8 mouse cellular contexts compared by ENCODE assay signal in genomic region chr10:127183759-127184158, GRCm38 (mm10). TPM values are rescaled to one million over a fixed set of nuclear protein-coding genes. Genes with fewer than 3 reads are reported as not detected.
DNase-seq lines count a peak whose midpoint lies in the region; ATAC-seq lines count a peak whose summit lies in the region.

No protein-coding gene starts in this region.

- H3K9ac ChIP-seq in hindbrain, embryonic 11.5 days (ENCODE audit: low read depth, low read length): no peak overlapping the region
- H3K9ac ChIP-seq in intestine, embryonic 15.5 days: peak overlapping the region; percentile 17; the same call in 1 of the 2 replicates
- H3K9ac ChIP-seq in neural tube, embryonic 12.5 days: 0 out of 2 replicates have a peak overlapping the region, but pooled peaks have one; percentile 33

- no peak overlapping the region; the same call in 1 of the 2 replicates for H3K4me2 ChIP-seq in hindbrain, embryonic 11.5 days (replicated peaks; ENCODE audit: low read depth, low read length)
- H3K4me2 ChIP-seq in intestine, embryonic 15.5 days (replicated peaks): peak overlapping the region; percentile 51
- peak overlapping the region; percentile 32; the same call in 1 of the 2 replicates for H3K4me2 ChIP-seq in neural tube, embryonic 12.5 days (replicated peaks)

- peaks cover 33% of the 10 kb centered on the region for H3K36me3 ChIP-seq in hindbrain, embryonic 10.5 days
- 0 out of 2 replicates have a peak, but pooled peaks cover 2% of the 10 kb centered on the region for H3K36me3 ChIP-seq in hindbrain, embryonic 11.5 days (ENCODE audit: control insufficient read depth, insufficient read depth, low read length)
- H3K36me3 ChIP-seq in embryonic facial prominence, embryonic 10.5 days (replicated peaks): peaks cover 43% of the 10 kb centered on the region
- no peaks in the 10 kb centered on the region; the same call in 1 of the 2 replicates for H3K36me3 ChIP-seq in intestine, embryonic 15.5 days
- peaks cover 18% of the 10 kb centered on the region for H3K36me3 ChIP-seq in neural tube, embryonic 12.5 days

- peaks cover 75% of the 10 kb centered on the region for H3K27me3 ChIP-seq in hindbrain, embryonic 10.5 days (ENCODE audit: insufficient read depth, poor library complexity, severe bottlenecking)
- peaks cover 26% of the 10 kb centered on the region for H3K27me3 ChIP-seq in hindbrain, embryonic 11.5 days (ENCODE audit: control insufficient read depth, insufficient read depth, low read length)
- H3K27me3 ChIP-seq in embryonic facial prominence, embryonic 10.5 days (replicated peaks; ENCODE audit: low read depth, poor library complexity, severe bottlenecking): peaks cover 68% of the 10 kb centered on the region
- peaks cover 26% of the 10 kb centered on the region for H3K27me3 ChIP-seq in intestine, embryonic 15.5 days (replicated peaks)
- H3K27me3 ChIP-seq in neural tube, embryonic 12.5 days (replicated peaks): peaks cover 38% of the 10 kb centered on the region

- 0 out of 2 replicates have a peak overlapping the region, but pooled peaks have one; percentile 45 for H3K27ac ChIP-seq in hindbrain, embryonic 10.5 days
- H3K27ac ChIP-seq in hindbrain, embryonic 11.5 days (ENCODE audit: low read depth, low read length): no peak overlapping the region
- H3K27ac ChIP-seq in embryonic facial prominence, embryonic 10.5 days (replicated peaks): no peak overlapping the region
- H3K27ac ChIP-seq in intestine, embryonic 15.5 days: no peak overlapping the region
- no peak overlapping the region for H3K27ac ChIP-seq in neural tube, embryonic 12.5 days

- H3K4me1 ChIP-seq in hindbrain, embryonic 10.5 days (replicated peaks): peaks cover 66% of the 10 kb centered on the region
- peaks cover 5% of the 10 kb centered on the region for H3K4me1 ChIP-seq in hindbrain, embryonic 11.5 days (replicated peaks; ENCODE audit: control insufficient read depth, insufficient read depth, low read length)
- peaks cover 62% of the 10 kb centered on the region for H3K4me1 ChIP-seq in embryonic facial prominence, embryonic 10.5 days
- peaks cover 28% of the 10 kb centered on the region for H3K4me1 ChIP-seq in intestine, embryonic 15.5 days (replicated peaks)
- H3K4me1 ChIP-seq in neural tube, embryonic 12.5 days: peaks cover 40% of the 10 kb centered on the region

- 14% methylated on average over 20 of the region's 20 CpGs for WGBS in hindbrain, embryonic 10.5 days
- WGBS in hindbrain, embryonic 11.5 days: 22% methylated on average over 20 of the region's 20 CpGs
- 11% methylated on average over 20 of the region's 20 CpGs for WGBS in embryonic facial prominence, embryonic 10.5 days
- 14% methylated on average over 20 of the region's 20 CpGs for WGBS in intestine, embryonic 15.5 days
- 13% methylated on average over 20 of the region's 20 CpGs for WGBS in neural tube, embryonic 12.5 days

- peak overlapping the region; percentile 27 for H3K4me3 ChIP-seq in hindbrain, embryonic 10.5 days
- H3K4me3 ChIP-seq in hindbrain, embryonic 11.5 days (ENCODE audit: low read depth, low read length): no peak overlapping the region
- peak overlapping the region; percentile 43 for H3K4me3 ChIP-seq in embryonic facial prominence, embryonic 10.5 days
- 0 out of 2 replicates have a peak overlapping the region, but pooled peaks have one; percentile 15 for H3K4me3 ChIP-seq in intestine, embryonic 15.5 days (replicated peaks)
- no peak overlapping the region for H3K4me3 ChIP-seq in neural tube, embryonic 12.5 days

- DNase-seq in hindbrain, embryonic 10.5 days (ENCODE audit: low spot score): no peak
- no peak for DNase-seq in hindbrain, embryonic 11.5 days (ENCODE audit: low spot score)
- peak; percentile 57 for DNase-seq in embryonic facial prominence, embryonic 10.5 days (ENCODE audit: low spot score)
- DNase-seq in thymus, postnatal 4 days: no peak
- no peak for DNase-seq in right cerebral cortex, postnatal 25 days

- no peak for ATAC-seq in hindbrain, embryonic 11.5 days (ENCODE audit: low FRiP score)
- ATAC-seq in intestine, embryonic 15.5 days: peak; percentile 33
- ATAC-seq in neural tube, embryonic 12.5 days (ENCODE audit: low FRiP score, low read depth): no peak
- ATAC-seq in erythroblast, adult 5-6 weeks (replicated peaks; ENCODE audit: low FRiP score, poor library complexity, severe bottlenecking): no peak

- peaks cover 3% of the 10 kb centered on the region; the same call in 1 of the 2 replicates for H3K9me3 ChIP-seq in hindbrain, embryonic 10.5 days
- H3K9me3 ChIP-seq in hindbrain, embryonic 11.5 days (ENCODE audit: control insufficient read depth, low read length): no peaks in the 10 kb centered on the region
- no peaks in the 10 kb centered on the region for H3K9me3 ChIP-seq in embryonic facial prominence, embryonic 10.5 days
- H3K9me3 ChIP-seq in intestine, embryonic 15.5 days: no peaks in the 10 kb centered on the region
- no peaks in the 10 kb centered on the region for H3K9me3 ChIP-seq in neural tube, embryonic 12.5 days

RNA-seq across cellular contexts. Expression of gene Slc26a10, which starts 3.3 kb away (rescaled TPM):
- 1.6 and 2.1 TPM in 2 replicates for polyA plus RNA-seq in hindbrain, embryonic 10.5 days (2016; fragmentation: Nextera tagmentation; extraction: Ambion mirVana)
- 0.73 and 0.96 TPM in 2 replicates for polyA plus RNA-seq in hindbrain, embryonic 11.5 days (2014; fragmentation: Nextera tagmentation; extraction: Ambion mirVana)
- 2.1 and 2.9 TPM in 2 replicates for polyA plus RNA-seq in embryonic facial prominence, embryonic 10.5 days (2016; fragmentation: Nextera tagmentation; extraction: Ambion mirVana)
- polyA plus RNA-seq in intestine, embryonic 15.5 days (2015; fragmentation: Nextera tagmentation; extraction: Ambion mirVana): 0.98 and 1.1 TPM in 2 replicates
- 1.5 and 1.8 TPM in 2 replicates for polyA plus RNA-seq in neural tube, embryonic 12.5 days (2016; fragmentation: Nextera tagmentation; extraction: Ambion mirVana)
- total RNA-seq in erythroblast, adult 5-6 weeks (2015; ENCODE audit: low replicate concordance): not detected in 2 replicates
- total RNA-seq in erythroblast, adult 5-6 weeks (2017; ENCODE audit: low replicate concordance): 0.28 TPM in 1 of 2 replicates, not detected in the other

RNA-seq across cellular contexts. Expression of gene Arhgef25, which starts 6.1 kb away (rescaled TPM):
- 29.8 and 33.5 TPM in 2 replicates for polyA plus RNA-seq in hindbrain, embryonic 10.5 days (2016; fragmentation: Nextera tagmentation; extraction: Ambion mirVana)
- polyA plus RNA-seq in hindbrain, embryonic 11.5 days (2014; fragmentation: Nextera tagmentation; extraction: Ambion mirVana): 30.1 and 32.0 TPM in 2 replicates
- polyA plus RNA-seq in embryonic facial prominence, embryonic 10.5 days (2016; fragmentation: Nextera tagmentation; extraction: Ambion mirVana): 26.9 and 29.6 TPM in 2 replicates
- polyA plus RNA-seq in intestine, embryonic 15.5 days (2015; fragmentation: Nextera tagmentation; extraction: Ambion mirVana): 46.8 and 50.4 TPM in 2 replicates
- 43.3 and 43.6 TPM in 2 replicates for polyA plus RNA-seq in neural tube, embryonic 12.5 days (2016; fragmentation: Nextera tagmentation; extraction: Ambion mirVana)
- 0.84 and 1.7 TPM in 2 replicates for total RNA-seq in erythroblast, adult 5-6 weeks (2015; ENCODE audit: low replicate concordance)
- total RNA-seq in erythroblast, adult 5-6 weeks (2017; ENCODE audit: low replicate concordance): 2.2 and 2.7 TPM in 2 replicates

RNA-seq across cellular contexts. Expression of gene Dtx3, which starts 11.8 kb away (rescaled TPM):
- polyA plus RNA-seq in hindbrain, embryonic 10.5 days (2016; fragmentation: Nextera tagmentation; extraction: Ambion mirVana): 110 and 151 TPM in 2 replicates
- polyA plus RNA-seq in hindbrain, embryonic 11.5 days (2014; fragmentation: Nextera tagmentation; extraction: Ambion mirVana): 143 and 158 TPM in 2 replicates
- polyA plus RNA-seq in embryonic facial prominence, embryonic 10.5 days (2016; fragmentation: Nextera tagmentation; extraction: Ambion mirVana): 107 and 115 TPM in 2 replicates
- polyA plus RNA-seq in intestine, embryonic 15.5 days (2015; fragmentation: Nextera tagmentation; extraction: Ambion mirVana): 70.6 and 75.4 TPM in 2 replicates
- polyA plus RNA-seq in neural tube, embryonic 12.5 days (2016; fragmentation: Nextera tagmentation; extraction: Ambion mirVana): 189 and 199 TPM in 2 replicates
- 10.4 and 18.0 TPM in 2 replicates for total RNA-seq in erythroblast, adult 5-6 weeks (2015; ENCODE audit: low replicate concordance)
- 8.4 and 9.4 TPM in 2 replicates for total RNA-seq in erythroblast, adult 5-6 weeks (2017; ENCODE audit: low replicate concordance)

RNA-seq across cellular contexts. Expression of gene B4galnt1, which starts 18.7 kb away (rescaled TPM):
- 4.4 and 12.7 TPM in 2 replicates for polyA plus RNA-seq in hindbrain, embryonic 10.5 days (2016; fragmentation: Nextera tagmentation; extraction: Ambion mirVana)
- polyA plus RNA-seq in hindbrain, embryonic 11.5 days (2014; fragmentation: Nextera tagmentation; extraction: Ambion mirVana): 10.4 and 12.4 TPM in 2 replicates
- polyA plus RNA-seq in embryonic facial prominence, embryonic 10.5 days (2016; fragmentation: Nextera tagmentation; extraction: Ambion mirVana): 3.0 and 3.8 TPM in 2 replicates
- polyA plus RNA-seq in intestine, embryonic 15.5 days (2015; fragmentation: Nextera tagmentation; extraction: Ambion mirVana): 52.5 and 55.2 TPM in 2 replicates
- polyA plus RNA-seq in neural tube, embryonic 12.5 days (2016; fragmentation: Nextera tagmentation; extraction: Ambion mirVana): 29.2 and 31.5 TPM in 2 replicates
- total RNA-seq in erythroblast, adult 5-6 weeks (2015; ENCODE audit: low replicate concordance): 33.0 and 34.3 TPM in 2 replicates
- 8.1 and 17.6 TPM in 2 replicates for total RNA-seq in erythroblast, adult 5-6 weeks (2017; ENCODE audit: low replicate concordance)

RNA-seq across cellular contexts. Expression of gene Pip4k2c, which starts 27.6 kb away (rescaled TPM):
- 17.9 and 21.9 TPM in 2 replicates for polyA plus RNA-seq in hindbrain, embryonic 10.5 days (2016; fragmentation: Nextera tagmentation; extraction: Ambion mirVana)
- 11.8 and 12.9 TPM in 2 replicates for polyA plus RNA-seq in hindbrain, embryonic 11.5 days (2014; fragmentation: Nextera tagmentation; extraction: Ambion mirVana)
- 25.3 and 25.9 TPM in 2 replicates for polyA plus RNA-seq in embryonic facial prominence, embryonic 10.5 days (2016; fragmentation: Nextera tagmentation; extraction: Ambion mirVana)
- polyA plus RNA-seq in intestine, embryonic 15.5 days (2015; fragmentation: Nextera tagmentation; extraction: Ambion mirVana): 33.7 and 35.0 TPM in 2 replicates
- polyA plus RNA-seq in neural tube, embryonic 12.5 days (2016; fragmentation: Nextera tagmentation; extraction: Ambion mirVana): 22.0 and 22.4 TPM in 2 replicates
- total RNA-seq in erythroblast, adult 5-6 weeks (2015; ENCODE audit: low replicate concordance): 11.3 and 13.3 TPM in 2 replicates
- total RNA-seq in erythroblast, adult 5-6 weeks (2017; ENCODE audit: low replicate concordance): 19.6 and 25.6 TPM in 2 replicates

Comparison
In these comparisons a context has a peak if more than half of its experiments do, and no peak if none do; other contexts are left out.
1. H3K4me3 ChIP-seq: peak in hindbrain, embryonic 10.5 days (single experiment), embryonic facial prominence, embryonic 10.5 days (single experiment) and intestine, embryonic 15.5 days (single experiment); none in hindbrain, embryonic 11.5 days (single experiment) and neural tube, embryonic 12.5 days (single experiment).